Mouse (Mus musculus): ENCODE data around the gene Borcs7.

- TF ChIP-seq POLR2A (IDR thresholded peaks at IDR 0.05; ENCODE audit: insufficient read length, low read depth) (no peak), MAX (IDR thresholded peaks at IDR 0.05; ENCODE audit: low read depth) (no peak), CEBPB (IDR thresholded peaks at IDR 0.05; ENCODE audit: insufficient read depth, poor library complexity, severe bottlenecking) (no peak), USF1 (IDR thresholded peaks at IDR 0.05; ENCODE audit: low read depth) (no peak), TCF12 (IDR thresholded peaks at IDR 0.05; ENCODE audit: insufficient read depth, poor library complexity, severe bottlenecking) (no peak)
Measured at GRCm38 (mm10) chr19:46701156-46701555, 11.4 kb downstream of the Borcs7 start.

All from myocyte (in vitro differentiated cells).